Mouse (Mus musculus) left cerebral cortex, postnatal 10 days (tissue): Measurements from ENCODE around the gene Shroom3. TPM values are rescaled to one million over a fixed set of nuclear protein-coding genes. Genes with fewer than 3 reads are reported as not detected.

Source experiments
- DNase-seq, 2 experiments: peaks; one replicate each; pipeline ENCODE4 v3.0.0; 2021 to 2022; ENCODE audit warnings: low spot score in 2 of 2, mixed read lengths in 1 of 2; ENCODE audit errors: extremely low spot score in 1 of 2
- intact Hi-C: fragments of 180-260 bp; cut with DNase I; formaldehyde crosslinking; loops from one replicate; pipeline ENCODE4 v1.15.1; 2025
- total RNA-seq, 2 experiments: library from RNA; stranded (reverse); gene quantifications; 2 replicates each; pipeline ENCODE4 v1.2.3; 2021

Gene Shroom3
- total RNA-seq, 2 experiments from 2014 or later: 4.2 to 4.9 TPM

DNA sequence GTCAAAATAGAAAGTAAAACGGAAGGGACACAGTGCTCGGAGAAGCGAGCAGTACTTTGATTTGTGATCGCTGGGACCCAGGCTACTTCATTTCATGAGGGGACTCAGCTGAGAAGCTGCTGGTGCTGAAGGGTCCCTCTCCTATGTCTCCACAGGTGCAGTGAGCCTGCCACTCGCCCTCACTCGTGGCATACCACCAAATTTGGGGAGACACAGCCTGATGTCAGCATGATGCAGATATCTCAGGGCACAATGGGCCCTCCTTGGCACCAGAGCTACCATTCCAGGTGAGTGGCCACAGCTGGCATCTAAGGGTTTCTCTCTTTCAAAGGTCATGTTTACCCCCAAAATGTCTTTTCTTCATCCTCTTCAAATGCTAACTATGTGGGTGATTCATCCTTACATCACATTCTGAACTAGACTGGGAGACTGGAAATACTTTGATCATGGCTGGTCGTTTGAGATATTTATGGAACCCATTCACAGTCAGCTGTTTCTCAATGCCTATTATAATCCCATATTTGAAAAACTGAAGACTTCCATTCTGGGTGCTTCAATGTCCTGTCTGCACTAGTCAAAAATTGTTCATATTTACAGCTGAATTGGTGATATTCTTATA, 250.5 kb downstream of the Shroom3 start:
- intact Hi-C loops: no loop called here
- DNase-seq: no peak

DNA sequence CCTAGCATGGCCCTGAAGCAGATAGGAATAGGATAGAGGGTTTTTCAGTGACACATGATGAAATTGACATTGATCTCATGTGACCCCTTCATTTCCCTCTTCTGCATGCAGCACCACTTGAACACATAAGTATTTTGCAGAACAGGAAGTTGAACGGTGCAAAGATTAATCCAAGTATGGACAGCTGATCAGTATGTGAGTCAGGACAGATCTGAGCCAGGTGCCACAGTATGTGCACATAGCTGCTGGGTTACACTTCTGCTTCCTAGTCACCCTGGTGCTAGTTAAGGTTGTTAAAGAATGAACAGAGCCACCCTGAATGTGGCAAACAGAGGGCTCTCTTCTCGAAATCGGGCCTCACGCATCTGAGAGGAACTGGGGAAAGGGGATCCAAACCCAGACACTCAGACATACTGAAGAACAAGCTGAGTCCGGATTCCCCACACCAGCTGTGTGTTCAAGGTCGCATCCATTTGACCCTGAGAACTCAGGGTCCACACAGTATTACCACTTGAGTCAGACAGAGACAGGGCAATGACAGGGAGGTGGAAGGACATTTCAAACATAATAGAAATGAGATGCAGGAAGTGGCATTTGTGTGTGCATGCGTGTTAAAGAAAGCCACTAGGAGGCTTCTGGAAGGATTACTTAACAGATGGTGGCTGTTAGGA, 251.2 kb downstream of the Shroom3 start:
- intact Hi-C loops: no loop called here
- DNase-seq: no peak

GRCm38 (mm10) chr5:92935883-92936282, 252.6 kb downstream of the Shroom3 start:
- intact Hi-C loops: no loop called here
- no peak for DNase-seq

DNA sequence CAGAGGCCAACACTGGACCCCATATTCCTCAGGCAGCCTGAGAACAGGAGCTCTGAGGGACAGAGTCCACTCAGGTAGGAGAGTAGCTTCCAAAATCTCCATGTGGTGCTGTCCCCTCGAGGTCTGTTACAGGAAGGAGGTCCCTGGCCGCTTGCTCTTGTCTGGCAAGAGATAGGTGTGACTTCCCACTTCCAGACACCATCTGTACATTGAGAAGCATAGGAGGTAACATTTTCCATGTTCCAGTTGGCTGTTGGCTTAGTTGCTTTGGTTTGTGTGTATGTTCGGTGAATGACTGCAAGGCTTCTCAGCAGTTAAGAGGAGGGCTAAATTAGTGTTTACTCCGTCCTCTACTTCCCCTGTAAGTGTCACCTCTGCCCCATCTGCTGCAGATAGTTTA, 254.5 kb downstream of the Shroom3 start:
- intact Hi-C loops: no loop called here
- no peak for DNase-seq

DNA sequence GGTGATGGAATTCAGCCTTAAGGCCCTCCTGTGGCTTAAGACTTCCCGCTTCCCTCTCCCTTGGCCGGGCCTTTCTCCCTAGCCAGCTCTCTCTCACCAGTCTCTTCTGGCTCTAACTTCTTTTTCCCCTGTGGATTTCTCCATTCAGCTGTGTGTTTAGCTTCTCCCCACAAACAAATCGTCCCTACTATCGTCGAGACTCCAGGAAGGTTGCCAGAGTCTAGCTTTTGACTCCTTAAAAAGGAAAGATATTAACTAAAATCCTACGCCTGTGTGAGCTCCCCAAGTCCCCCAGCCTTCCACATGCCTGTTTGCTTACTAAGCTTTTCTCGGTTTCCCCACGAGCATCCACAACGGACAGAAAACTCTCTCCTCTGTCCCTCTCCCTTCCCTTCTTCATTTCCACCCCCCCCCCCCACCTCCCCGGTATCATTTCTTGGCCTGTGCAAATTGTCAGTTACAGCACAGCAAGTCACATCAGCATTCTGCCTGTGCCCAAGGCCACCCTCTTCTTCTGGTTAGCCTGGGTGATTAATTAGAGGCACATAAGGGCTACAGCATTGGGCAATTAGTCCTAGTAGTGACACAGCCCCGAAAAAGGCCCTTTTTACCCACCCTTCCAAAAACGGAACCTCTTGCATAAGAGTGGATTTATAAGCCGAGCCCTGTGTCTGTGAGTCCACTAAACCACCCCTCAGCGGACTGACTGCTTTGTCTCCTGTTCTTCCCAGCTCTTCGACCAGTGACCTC, 256.2 kb downstream of the Shroom3 start:
- intact Hi-C loops: no loop called here
- DNase-seq: no peak

- intact Hi-C loops: no loop called here
These were observed 258.9 kb downstream of the Shroom3 start for GRCm38 (mm10) chr5:92942166-92942565.

GRCm38 (mm10) chr5:92942577-92942976, 259.3 kb downstream of the Shroom3 start:
- intact Hi-C loops: no loop called here
- no peak for DNase-seq

More at GRCm38 (mm10) chr5:92942166-92942565, 258.9 kb downstream of the Shroom3 start:
- DNase-seq: no peak

DNA sequence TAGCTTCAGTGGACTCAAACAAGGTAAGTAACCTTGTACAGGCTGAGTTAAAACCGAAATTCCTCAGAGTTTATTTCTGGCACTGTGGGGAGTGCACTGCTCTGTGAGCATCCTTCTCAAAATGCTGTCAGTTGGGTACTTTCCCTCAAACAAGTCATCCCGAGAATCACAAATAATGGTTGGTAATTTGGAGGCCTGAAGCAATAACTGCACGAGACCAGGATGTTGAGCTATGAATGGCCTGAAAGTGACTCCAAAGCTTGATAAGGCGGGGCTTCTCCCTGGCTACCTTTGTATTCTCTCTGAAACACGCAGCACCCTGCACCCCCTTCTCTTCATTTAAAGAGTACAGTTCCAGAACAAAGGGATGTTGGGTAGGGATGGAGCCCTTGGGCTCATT, 261.6 kb downstream of the Shroom3 start:
- no peak for DNase-seq
- intact Hi-C loops: no loop called here

DNA sequence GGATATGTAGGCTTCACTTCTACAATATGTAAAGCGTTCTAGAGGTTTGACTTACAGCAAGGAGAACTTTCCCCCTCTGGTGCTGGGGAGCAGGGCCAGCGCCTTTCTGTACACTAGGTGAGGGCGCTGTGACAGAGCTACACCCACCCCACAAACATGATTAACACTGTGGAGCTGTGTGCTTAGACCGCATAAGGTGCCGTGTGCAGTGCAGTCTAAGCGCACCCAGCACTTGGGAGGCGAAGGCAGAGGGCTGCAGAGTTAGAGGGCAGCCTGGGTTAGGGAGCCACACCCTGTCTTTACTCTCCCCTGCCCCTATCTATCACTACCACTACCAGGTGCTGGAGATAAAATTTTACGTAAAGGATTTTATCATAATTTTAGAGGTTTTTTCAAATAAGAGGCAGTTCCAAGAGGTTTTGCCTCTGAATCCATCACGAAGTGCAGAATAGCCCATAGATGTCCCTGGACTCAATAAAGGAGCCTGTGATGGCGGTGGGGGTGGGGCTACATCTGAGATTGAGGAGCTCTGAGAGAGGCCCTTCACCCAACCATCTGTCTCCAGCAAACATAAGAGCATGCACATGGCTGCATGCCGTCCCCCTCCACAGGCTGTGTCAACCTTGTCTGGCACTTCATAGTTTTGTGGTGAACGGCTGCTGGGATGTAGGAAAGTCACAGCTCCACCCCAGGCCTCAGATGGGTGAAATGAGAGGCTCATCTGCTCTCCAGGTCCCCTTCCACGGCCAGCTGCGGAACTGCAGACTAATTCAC, 265.9 kb downstream of the Shroom3 start:
- intact Hi-C loops: no loop called here
- DNase-seq: no peak

GRCm38 (mm10) chr5:92950583-92950982, 267.3 kb downstream of the Shroom3 start:
- intact Hi-C loops: loop anchor here (5.0 kb wide), 1 partner anchor 273 kb away; the partner anchor contains the start of gene Ccdc158

DNA sequence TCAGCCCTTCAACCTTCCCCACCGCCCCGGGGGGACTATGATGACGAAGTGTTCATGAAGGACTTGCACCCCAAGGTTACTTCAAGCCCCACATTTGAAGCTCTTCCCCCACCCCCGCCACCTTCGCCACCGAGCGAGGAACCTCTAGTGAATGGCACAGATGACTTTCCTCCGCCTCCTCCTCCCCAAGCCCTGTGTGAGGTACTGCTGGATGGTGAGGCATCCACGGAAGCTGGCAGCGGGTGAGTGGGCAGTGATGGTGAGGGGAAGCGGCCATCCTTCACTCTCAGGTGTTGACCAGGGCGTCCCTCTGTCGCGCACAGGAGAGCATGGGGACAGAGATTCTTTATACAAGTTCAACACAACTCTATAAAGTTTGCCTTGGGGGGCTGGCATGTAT, 267.8 kb downstream of the Shroom3 start:
- DNase-seq: no peak
- intact Hi-C loops: loop anchor here (5.0 kb wide), 1 partner anchor 274 kb away; the partner anchor contains the start of gene Ccdc158

More at GRCm38 (mm10) chr5:92950583-92950982, 267.3 kb downstream of the Shroom3 start:
- DNase-seq: no peak

- DNase-seq: no peak
- intact Hi-C loops: loop anchor here (2.0 to 5.0 kb wide), 2 partner anchors 225 to 277 kb away; partner anchors contain the start of gene Ccdc158
These were observed 270.6 kb downstream of the Shroom3 start for GRCm38 (mm10) chr5:92953865-92954264.

GRCm38 (mm10) chr5:92954323-92954722, 271.1 kb downstream of the Shroom3 start:
- DNase-seq: peak; percentile 85 to 86
- intact Hi-C loops: loop anchor here (2.0 to 5.0 kb wide), 2 partner anchors 226 to 277 kb away; partner anchors contain the start of gene Ccdc158

DNA sequence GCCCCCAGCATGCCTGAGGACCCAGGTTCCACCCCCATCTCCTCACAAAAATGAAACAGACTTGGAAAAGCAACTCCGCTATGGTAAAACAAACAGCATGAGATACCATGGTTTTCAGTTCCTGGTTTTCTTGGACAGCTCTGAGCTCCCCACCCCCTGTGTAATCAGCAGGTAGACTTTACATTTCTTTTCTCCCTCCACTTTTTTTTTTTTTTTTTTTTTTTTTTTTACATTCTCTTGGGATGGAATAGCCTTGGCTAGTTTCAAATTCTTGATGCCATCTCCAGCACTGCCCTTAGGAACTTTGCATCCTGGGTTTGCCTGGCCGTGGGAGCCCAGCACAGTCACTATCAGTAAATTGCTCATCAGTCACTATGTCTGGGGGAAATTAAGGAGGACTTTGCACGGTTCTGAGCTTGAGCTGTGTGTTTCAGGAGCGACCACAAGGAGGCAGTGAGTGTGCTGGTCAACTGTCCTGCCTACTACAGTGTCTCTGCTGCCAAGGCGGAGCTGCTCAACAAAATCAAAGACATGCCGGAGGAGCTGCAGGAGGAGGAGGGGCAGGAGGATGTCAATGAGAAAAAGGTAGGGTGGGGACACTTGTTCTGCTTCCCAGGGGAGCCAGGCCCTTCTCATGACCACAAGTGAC, 271.7 kb downstream of the Shroom3 start:
- intact Hi-C loops: loop anchor here (2.0 to 5.0 kb wide), 2 partner anchors 226 to 278 kb away; partner anchors contain the start of gene Ccdc158
- DNase-seq: peak in 1 of 2 experiments; percentile 66

DNA sequence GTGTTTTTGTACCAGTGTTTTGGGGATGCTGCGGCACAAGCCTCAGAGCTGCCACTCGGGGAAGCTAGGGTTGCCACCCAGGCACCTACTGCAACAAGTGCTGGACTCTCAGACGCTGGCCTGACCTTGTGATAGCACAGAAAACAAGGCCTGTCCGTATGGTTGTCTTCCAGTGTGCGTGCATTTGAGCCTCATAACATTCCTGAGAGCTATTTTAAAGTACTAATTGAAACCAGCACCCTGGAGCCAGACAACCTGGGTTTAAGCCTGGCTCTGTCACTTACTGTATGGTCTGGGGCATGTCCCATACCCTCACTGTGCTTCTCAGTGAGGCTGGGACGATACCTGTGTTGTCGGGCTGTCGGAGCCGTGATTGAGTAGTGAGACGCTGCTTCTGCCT, 276.1 kb downstream of the Shroom3 start:
- intact Hi-C loops: no loop called here
- no peak for DNase-seq

DNA sequence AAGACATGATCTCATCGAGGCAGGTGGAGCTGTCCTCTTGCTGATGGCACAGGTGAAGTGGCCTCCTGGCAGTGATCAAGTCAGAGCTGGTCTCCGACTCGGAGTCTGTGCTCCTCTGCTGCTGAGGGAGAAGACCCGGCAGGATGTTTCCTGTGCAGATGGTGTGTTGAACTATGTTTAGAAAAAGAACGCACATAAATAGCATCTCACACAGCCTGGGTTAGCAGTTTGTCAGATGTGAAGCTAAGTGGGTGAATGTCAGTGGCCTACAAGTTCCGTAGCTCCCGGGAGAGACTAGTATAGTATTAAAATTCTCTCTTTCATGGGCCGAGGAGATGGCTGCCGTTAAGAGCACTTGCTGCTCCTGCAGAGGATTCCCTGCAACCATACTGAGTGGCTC, 276.5 kb downstream of the Shroom3 start:
- DNase-seq: peak in 1 of 2 experiments; percentile 21
- intact Hi-C loops: loop anchor here (10.0 kb wide), 1 partner anchor 205 kb away; no protein-coding TSS in a partner anchor

- intact Hi-C loops: loop anchor here (10.0 kb wide), 1 partner anchor 203 kb away; no protein-coding TSS in a partner anchor
- peak in 1 of 2 experiments; percentile 23 for DNase-seq
These were observed 278.1 kb downstream of the Shroom3 start for GRCm38 (mm10) chr5:92961353-92961752.

- intact Hi-C loops: loop anchor here (10.0 kb wide), 1 partner anchor 203 kb away; no protein-coding TSS in a partner anchor
These were observed 278.6 kb downstream of the Shroom3 start for GRCm38 (mm10) chr5:92961770-92962231.

More at GRCm38 (mm10) chr5:92961770-92962231, 278.6 kb downstream of the Shroom3 start:
- DNase-seq: peak in 1 of 2 experiments; percentile 40
